Mouse (Mus musculus) right cerebral cortex, adult 2 months (tissue): Measurements from ENCODE around the gene Dlg2.

Source experiments
- DNase-seq, 2 experiments: peaks; one replicate each; pipeline ENCODE4 v3.0.0; 2021 to 2022; ENCODE audit warnings: low spot score in 2 of 2

Gene Dlg2

GRCm38 (mm10) chr7:91262031-91262951 is 785.8 kb downstream of the Dlg2 start:
- peak; percentile 43 to 66 for DNase-seq

GRCm38 (mm10) chr7:91262998-91263397 is 786.5 kb downstream of the Dlg2 start:
- peak; percentile 34 to 59 for DNase-seq

- no peak for DNase-seq
Observed at GRCm38 (mm10) chr7:91267764-91268163, 791.3 kb downstream of the Dlg2 start.

GRCm38 (mm10) chr7:91284167-91284566 is 807.7 kb downstream of the Dlg2 start:
- peak; percentile 46 to 58 for DNase-seq

GRCm38 (mm10) chr7:91288324-91288723 is 811.9 kb downstream of the Dlg2 start:
- no peak for DNase-seq

GRCm38 (mm10) chr7:91296127-91296526 is 819.7 kb downstream of the Dlg2 start:
- peak; percentile 48 to 56 for DNase-seq

GRCm38 (mm10) chr7:91311177-91311576 is 834.7 kb downstream of the Dlg2 start:
- no peak for DNase-seq

GRCm38 (mm10) chr7:91345073-91345472 is 868.6 kb downstream of the Dlg2 start:
- no peak for DNase-seq

GRCm38 (mm10) chr7:91369821-91370321 is 893.4 kb downstream of the Dlg2 start:
- peak; percentile 59 to 73 for DNase-seq

- no peak for DNase-seq
Observed at GRCm38 (mm10) chr7:91382281-91382680, 905.8 kb downstream of the Dlg2 start.

GRCm38 (mm10) chr7:91383873-91384272 is 907.4 kb downstream of the Dlg2 start:
- no peak for DNase-seq

- DNase-seq = peak in 1 of 2 experiments; percentile 51
Observed at GRCm38 (mm10) chr7:91389272-91389671, 912.8 kb downstream of the Dlg2 start.

- no peak for DNase-seq
Observed at GRCm38 (mm10) chr7:91397827-91398226, 921.4 kb downstream of the Dlg2 start.

GRCm38 (mm10) chr7:91412109-91412508 is 935.6 kb downstream of the Dlg2 start:
- DNase-seq = peak; percentile 49 to 55

GRCm38 (mm10) chr7:91414150-91414549 is 937.7 kb downstream of the Dlg2 start:
- no peak for DNase-seq

- DNase-seq = peak; percentile 52 to 59
Observed at GRCm38 (mm10) chr7:91414749-91415148, 938.3 kb downstream of the Dlg2 start.

- DNase-seq = no peak
Observed at GRCm38 (mm10) chr7:91420215-91420614, 943.7 kb downstream of the Dlg2 start.

- no peak for DNase-seq
Observed at GRCm38 (mm10) chr7:91423784-91424183, 947.3 kb downstream of the Dlg2 start.

GRCm38 (mm10) chr7:91429712-91430275 is 953.3 kb downstream of the Dlg2 start:
- DNase-seq = no peak

- peak; percentile 76 to 81 for DNase-seq
Observed at GRCm38 (mm10) chr7:91431594-91432240, 955.2 kb downstream of the Dlg2 start.

- DNase-seq = no peak
Observed at GRCm38 (mm10) chr7:91432563-91432962, 956.1 kb downstream of the Dlg2 start.

- DNase-seq = no peak
Observed at GRCm38 (mm10) chr7:91434739-91435138, 958.3 kb downstream of the Dlg2 start.
